Mouse (Mus musculus) adrenal gland, adult 2 months (tissue): ENCODE data around the gene 4930447C04Rik. TPM values are rescaled to one million over a fixed set of nuclear protein-coding genes. Genes with fewer than 3 reads are reported as not detected.

Experiments
- DNase-seq: peaks from one replicate; pipeline ENCODE4 v3.0.0; 2021
- polyA plus RNA-seq: library from polyadenylated mRNA; depleted of rRNA; stranded (reverse); fragments of >200 nt; gene quantifications from 2 replicates; pipeline ENCODE4 v1.2.3, GENCODE M21; 2012
- total RNA-seq, 2 experiments: library from RNA; stranded (reverse); gene quantifications; 2 replicates each; pipeline ENCODE4 v1.2.3; 2021

The 4930447C04Rik gene
- total and polyA plus RNA-seq, 3 experiments = 0.52 to 0.58 TPM; not detected in 1

- DNase-seq = no peak
Observed at GRCm38 (mm10) chr12:72943574-72944110, 3.1 kb upstream of the 4930447C04Rik start.

- DNase-seq = no peak
Observed at GRCm38 (mm10) chr12:72942171-72942570, 1.6 kb upstream of the 4930447C04Rik start.

- no peak for DNase-seq
Observed at GRCm38 (mm10) chr12:72941398-72942051, 951 bp upstream of the 4930447C04Rik start.

- no peak for DNase-seq
Observed at GRCm38 (mm10) chr12:72940822-72941397, 336 bp upstream of the 4930447C04Rik start.

GRCm38 (mm10) chr12:72939616-72940015, 958 bp downstream of the 4930447C04Rik start, which contains the start of gene Six6:
Gene Six6, plus strand, starts transcription at chr12:72939892.
- DNase-seq = no peak

GRCm38 (mm10) chr12:72938600-72939490, 1.7 kb downstream of the 4930447C04Rik start:
- DNase-seq = no peak

GRCm38 (mm10) chr12:72938176-72938575, 2.4 kb downstream of the 4930447C04Rik start:
- no peak for DNase-seq

GRCm38 (mm10) chr12:72937537-72938120, 2.9 kb downstream of the 4930447C04Rik start:
- no peak for DNase-seq

GRCm38 (mm10) chr12:72936751-72937150, 3.8 kb downstream of the 4930447C04Rik start:
- no peak for DNase-seq

GRCm38 (mm10) chr12:72917159-72917993, 23.2 kb downstream of the 4930447C04Rik start:
- DNase-seq = no peak

GRCm38 (mm10) chr12:72854377-72855032, 86.1 kb downstream of the 4930447C04Rik start:
- DNase-seq = no peak

- no peak for DNase-seq
Observed at GRCm38 (mm10) chr12:72853406-72854076, 87.0 kb downstream of the 4930447C04Rik start.

- DNase-seq = no peak
Observed at GRCm38 (mm10) chr12:72852264-72852663, 88.3 kb downstream of the 4930447C04Rik start.

GRCm38 (mm10) chr12:72850146-72850545, 90.4 kb downstream of the 4930447C04Rik start:
- DNase-seq = no peak

- DNase-seq = peak; percentile 22
Observed at GRCm38 (mm10) chr12:72847725-72848124, 92.8 kb downstream of the 4930447C04Rik start.

- no peak for DNase-seq
Observed at GRCm38 (mm10) chr12:72845946-72846345, 94.6 kb downstream of the 4930447C04Rik start.

GRCm38 (mm10) chr12:72843973-72844620, 96.5 kb downstream of the 4930447C04Rik start:
- peak; percentile 68 for DNase-seq

GRCm38 (mm10) chr12:72843555-72843954, 97.0 kb downstream of the 4930447C04Rik start:
- DNase-seq = no peak

- no peak for DNase-seq
Observed at GRCm38 (mm10) chr12:72843135-72843534, 97.4 kb downstream of the 4930447C04Rik start.
